Mouse (Mus musculus) lung, adult 2 months (tissue): ENCODE results near the gene Bcl2l15. TPM values are rescaled to one million over a fixed set of nuclear protein-coding genes. Genes with fewer than 3 reads are reported as not detected.
A peak's percentile ranks its signal among the peaks of the same experiment; 100 is the strongest.

Source experiments
- DNase-seq: peaks from one replicate; pipeline ENCODE4 v3.0.0; 2022
- H3K4me1 ChIP-seq: fragments of 200-500 bp; 2 replicates; pipeline ENCODE4 v1.6.1; 2011; ENCODE audit warnings: low read length; ENCODE audit not compliant: control insufficient read depth, insufficient read depth
- H3K4me3 ChIP-seq: fragments of 200-500 bp; replicated peaks from 2 replicates; pipeline ENCODE3; 2011; ENCODE audit warnings: low read depth, mild to moderate bottlenecking, control low read depth, low read length; ENCODE audit errors: extremely low read depth
- CTCF ChIP-seq: fragments of 200-500 bp; IDR thresholded peaks from 2 replicates; pipeline ENCODE4 v1.5.1; 2011; ENCODE audit warnings: mild to moderate bottlenecking, low read length, control low read depth; ENCODE audit not compliant: insufficient read depth
- POLR2A ChIP-seq: fragments of 200-500 bp; IDR thresholded peaks from 2 replicates; pipeline ENCODE4 v1.6.1; 2011; ENCODE audit warnings: low read depth, mild to moderate bottlenecking, control low read depth, low read length, borderline replicate concordance; ENCODE audit errors: extremely low read depth
- WGBS: fragments of 180-500 bp; shearing (Covaris S2); methylation state at CpG from one replicate; pipeline ENCODE4 v1.1.7; 2018; 5-methylcytosine and 5-hydroxymethylcytosine counted together
- polyA plus RNA-seq: library from polyadenylated mRNA; depleted of rRNA; stranded (reverse); fragments of >200 nt; gene quantifications from 2 replicates; pipeline ENCODE4 v1.2.3, GENCODE M21; 2012; rRNA removed

Gene Bcl2l15
- polyA plus RNA-seq, 1 experiment = not detected

DNA sequence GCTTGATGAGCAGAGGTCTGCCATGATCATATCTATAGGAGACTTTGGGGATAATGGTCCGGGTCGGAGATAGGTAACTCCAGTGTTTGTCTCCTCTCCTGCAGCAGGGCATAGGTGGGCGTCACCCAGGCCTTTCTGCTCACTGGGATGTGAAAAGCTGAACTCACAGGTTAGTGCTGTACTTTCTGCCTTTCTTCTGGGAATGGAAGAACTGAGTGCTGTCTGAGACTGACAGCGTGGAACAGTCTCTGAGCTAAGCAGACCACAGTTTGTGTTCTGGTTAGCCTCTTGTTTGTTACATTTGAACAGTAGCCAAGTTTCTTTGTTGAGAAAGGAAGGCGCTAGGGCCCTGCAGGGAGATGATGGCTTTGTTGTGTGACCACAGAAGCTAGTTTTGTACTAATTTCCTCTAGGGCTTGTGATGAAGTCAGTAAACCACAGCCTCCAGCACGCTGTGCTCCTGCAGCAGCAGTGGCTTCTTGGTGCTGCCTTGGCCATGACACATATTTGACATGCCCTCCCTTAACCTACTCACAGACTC, 27.5 kb downstream of the Bcl2l15 start:
- H3K4me1 ChIP-seq = no peaks in the 10 kb centered on the region; the same call in 1 of the 2 replicates
- H3K4me3 ChIP-seq = peak overlapping the region; percentile 18
- TF ChIP-seq POLR2A = peak; percentile 44; the same call in 1 of the 2 replicates
- no peak for TF ChIP-seq CTCF
- DNase-seq = peak; percentile 24
- 36% methylated on average over 6 of the region's 6 CpGs for WGBS

DNA sequence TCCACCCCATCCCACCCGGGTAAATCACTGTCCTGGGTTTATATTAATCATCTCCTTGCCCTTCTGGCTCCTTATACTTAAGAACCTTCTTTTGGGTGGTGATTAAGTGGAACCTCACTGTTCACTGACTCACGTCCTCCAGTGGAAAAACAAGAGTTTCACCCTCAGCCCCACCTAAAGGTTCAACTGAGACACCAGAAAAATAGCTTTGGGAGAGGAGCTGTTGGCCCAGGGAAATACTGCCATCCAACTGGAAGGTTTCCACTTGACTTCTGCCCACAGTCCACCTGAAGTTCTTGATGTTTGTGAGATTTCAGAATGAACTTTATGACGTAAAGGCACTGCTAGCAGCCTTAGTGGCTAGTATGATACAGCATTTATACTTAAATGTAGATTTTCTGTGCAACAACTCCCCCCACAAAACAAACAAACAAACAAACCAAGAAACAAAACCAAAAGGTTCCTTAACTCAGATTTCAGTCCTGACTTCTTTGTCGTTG, 30.4 kb downstream of the Bcl2l15 start:
- TF ChIP-seq CTCF (no peak), POLR2A (no peak)
- WGBS = 60% methylated on average over 4 of the region's 4 CpGs
- no peak for DNase-seq
- Histone ChIP-seq H3K4me1 (no peaks in the 10 kb centered on the region; the same call in 1 of the 2 replicates), H3K4me3 (no peak overlapping the region)

DNA sequence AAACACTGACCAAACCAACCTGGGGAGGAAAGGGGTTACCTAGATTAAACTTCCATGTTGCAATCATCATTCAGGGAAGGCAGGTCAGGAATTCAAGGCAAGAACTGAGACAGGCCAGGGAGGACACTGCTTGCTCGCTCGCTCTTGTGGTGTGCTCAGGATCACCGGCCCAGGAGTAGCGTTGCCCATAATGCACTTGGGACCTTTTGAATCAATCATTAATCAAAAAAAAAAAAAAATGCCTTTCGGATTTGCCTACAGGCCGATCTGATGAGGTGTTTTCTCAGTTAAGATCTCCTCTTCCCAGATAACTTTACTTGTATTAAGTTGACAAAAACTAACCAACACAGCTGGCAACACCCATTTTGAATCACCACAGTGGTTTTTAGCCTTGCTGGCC, 31.8 kb downstream of the Bcl2l15 start:
- WGBS = 84% methylated on average over 6 of the region's 6 CpGs
- DNase-seq = no peak
- TF ChIP-seq POLR2A = no peak
- TF ChIP-seq CTCF = no peak
- no peaks in the 10 kb centered on the region; the same call in 1 of the 2 replicates for H3K4me1 ChIP-seq
- H3K4me3 ChIP-seq = no peak overlapping the region

DNA sequence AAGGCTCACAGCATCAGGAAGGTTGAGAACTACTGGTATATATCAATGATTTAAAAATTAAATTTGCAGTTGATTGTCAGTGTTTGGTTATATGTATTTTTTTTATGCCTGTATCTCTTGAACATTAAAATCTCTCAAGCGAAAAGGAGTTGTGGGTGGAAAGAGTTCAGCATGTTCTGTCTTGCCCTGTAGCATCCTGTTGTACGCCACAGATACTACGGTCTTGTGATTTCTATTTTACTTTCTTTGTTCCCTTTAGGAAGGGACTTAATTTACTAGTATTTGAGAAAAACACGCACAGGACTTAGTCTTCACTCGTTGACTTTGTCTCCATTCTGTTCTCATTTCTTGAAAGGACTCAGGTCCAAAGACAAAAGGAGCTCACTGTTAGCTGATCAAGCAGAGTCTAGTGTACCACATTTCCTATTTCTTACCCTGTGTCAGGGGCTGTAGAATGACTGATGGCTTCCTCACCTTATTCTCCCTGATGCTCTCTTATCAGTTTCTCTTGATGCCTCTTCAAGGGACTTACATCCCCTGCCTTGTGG, 35.1 kb downstream of the Bcl2l15 start:
- no peak for DNase-seq
- 75% methylated on average over 5 of the region's 5 CpGs for WGBS
- Histone ChIP-seq H3K4me1 (no peaks in the 10 kb centered on the region; the same call in 1 of the 2 replicates), H3K4me3 (no peak overlapping the region)
- TF ChIP-seq POLR2A (no peak), CTCF (no peak)

DNA sequence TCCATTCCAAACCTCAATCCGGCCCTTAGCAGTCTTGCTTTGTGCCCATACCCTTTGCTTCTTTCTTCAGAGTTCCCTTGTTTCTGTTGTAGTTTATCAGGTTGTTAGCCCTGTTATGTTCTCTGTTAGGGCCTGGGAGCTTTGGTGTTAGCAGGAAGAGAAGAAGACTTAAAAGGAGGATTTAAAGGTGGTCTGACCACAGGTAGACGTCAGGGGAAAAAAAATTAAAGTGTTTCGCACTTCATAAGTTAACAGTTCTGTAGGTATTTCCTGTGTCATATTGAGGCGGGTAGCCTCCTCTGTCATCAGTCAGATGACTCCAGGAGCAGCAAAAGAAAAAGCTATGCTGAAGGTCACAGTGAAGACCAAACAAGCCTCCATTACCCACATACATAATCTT, 35.6 kb downstream of the Bcl2l15 start:
- no peaks in the 10 kb centered on the region; the same call in 1 of the 2 replicates for H3K4me1 ChIP-seq
- TF ChIP-seq POLR2A = no peak
- TF ChIP-seq CTCF = no peak
- no peak for DNase-seq
- whole genome bisulfite sequencing = 77% methylated on average over 4 of the region's 4 CpGs
- no peak overlapping the region for H3K4me3 ChIP-seq

DNA sequence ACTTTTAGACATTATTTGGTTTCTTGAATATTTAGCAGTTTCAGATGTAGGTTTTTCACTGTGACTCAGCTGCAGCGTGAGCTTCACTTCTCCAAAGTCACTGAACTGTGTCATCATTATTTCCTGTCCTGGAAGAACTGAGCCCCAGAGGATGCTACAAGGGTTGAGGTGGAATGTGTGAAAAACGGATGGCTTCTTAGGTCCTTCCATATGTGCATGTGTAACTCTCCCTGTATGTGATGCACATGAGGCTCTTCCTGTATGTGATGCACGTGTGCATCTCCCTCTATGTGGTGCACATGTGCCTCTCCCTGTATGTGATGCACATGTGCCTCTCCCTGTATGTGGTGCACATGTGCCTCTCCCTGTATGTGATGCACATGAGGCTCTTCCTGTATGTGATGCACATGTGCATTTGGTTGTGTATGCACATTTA, 40.3 kb downstream of the Bcl2l15 start:
- TF ChIP-seq CTCF (no peak), POLR2A (no peak)
- no peak overlapping the region for H3K4me3 ChIP-seq
- no peaks in the 10 kb centered on the region; the same call in 1 of the 2 replicates for H3K4me1 ChIP-seq
- DNase-seq = no peak
- 50% methylated on average over 3 of the region's 3 CpGs for WGBS

DNA sequence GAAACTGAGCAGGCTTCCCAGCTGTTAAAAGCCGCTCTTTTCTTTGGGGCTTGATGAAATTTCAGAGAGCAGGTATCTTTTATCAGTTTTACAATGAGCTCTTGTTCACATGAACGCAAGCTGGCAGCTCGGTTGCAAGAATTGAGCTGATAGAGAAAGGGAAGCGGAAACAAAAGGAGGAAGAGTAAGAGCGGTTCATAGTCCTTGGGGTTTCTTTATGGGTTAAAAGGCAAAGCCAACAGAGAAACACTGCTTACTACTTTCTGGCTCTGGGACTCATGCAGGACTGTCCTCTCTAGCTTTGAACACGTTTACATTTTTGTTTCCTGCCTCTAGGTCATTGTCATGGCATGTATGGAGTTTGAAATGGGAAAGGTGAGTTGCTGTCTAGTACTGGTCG, 41.9 kb downstream of the Bcl2l15 start:
- Histone ChIP-seq H3K4me3 (no peak overlapping the region), H3K4me1 (no peaks in the 10 kb centered on the region; the same call in 1 of the 2 replicates)
- TF ChIP-seq CTCF (no peak), POLR2A (no peak)
- DNase-seq = no peak
- WGBS = 58% methylated on average over 7 of the region's 7 CpGs

DNA sequence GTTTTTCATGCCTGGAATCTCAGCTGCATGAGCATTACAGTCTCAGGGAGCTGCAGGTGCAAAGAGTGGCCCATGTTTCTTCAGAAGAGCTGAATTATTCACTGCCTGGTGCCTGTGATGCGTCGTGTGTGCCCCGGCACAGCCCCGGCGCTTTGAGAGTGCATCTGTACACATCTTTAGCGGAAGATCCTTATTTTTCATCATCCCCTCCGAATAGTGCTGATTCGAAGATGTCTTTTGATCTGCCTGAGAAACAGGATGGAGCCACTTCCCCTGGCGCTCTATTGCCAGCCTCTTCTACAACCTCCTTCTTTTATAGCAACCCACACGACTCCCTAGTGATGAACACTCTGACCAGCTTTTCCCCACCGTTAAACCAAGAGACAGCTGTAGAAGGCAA, 53.5 kb downstream of the Bcl2l15 start:
- Histone ChIP-seq H3K4me1 (no peaks in the 10 kb centered on the region), H3K4me3 (no peak overlapping the region)
- no peak for DNase-seq
- WGBS = 54% methylated on average over 11 of the region's 11 CpGs
- TF ChIP-seq POLR2A (no peak), CTCF (no peak)

DNA sequence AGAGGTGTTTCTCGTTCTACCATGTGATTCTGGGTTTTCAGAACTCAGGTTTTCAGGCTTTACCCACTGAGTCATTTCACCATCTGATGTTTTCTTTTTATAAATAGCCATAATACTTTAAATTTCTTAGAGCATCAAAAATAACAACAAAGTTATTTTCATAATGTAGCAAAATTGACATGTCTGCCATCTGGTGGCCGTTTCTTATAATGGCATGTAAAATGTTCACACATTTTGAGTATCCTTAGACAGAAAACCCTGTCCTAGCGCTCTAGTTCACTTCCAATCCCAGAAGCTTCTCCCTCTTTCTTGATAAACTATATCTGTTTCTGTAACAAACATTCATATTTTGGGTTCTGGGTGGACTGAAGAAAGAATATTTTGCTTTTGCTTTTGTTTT, 55.2 kb downstream of the Bcl2l15 start:
- Histone ChIP-seq H3K4me3 (no peak overlapping the region), H3K4me1 (no peaks in the 10 kb centered on the region)
- no peak for DNase-seq
- WGBS = 17% methylated on average over 3 of the region's 3 CpGs
- TF ChIP-seq POLR2A (no peak), CTCF (peak; percentile 30; the same call in 1 of the 2 replicates)

DNA sequence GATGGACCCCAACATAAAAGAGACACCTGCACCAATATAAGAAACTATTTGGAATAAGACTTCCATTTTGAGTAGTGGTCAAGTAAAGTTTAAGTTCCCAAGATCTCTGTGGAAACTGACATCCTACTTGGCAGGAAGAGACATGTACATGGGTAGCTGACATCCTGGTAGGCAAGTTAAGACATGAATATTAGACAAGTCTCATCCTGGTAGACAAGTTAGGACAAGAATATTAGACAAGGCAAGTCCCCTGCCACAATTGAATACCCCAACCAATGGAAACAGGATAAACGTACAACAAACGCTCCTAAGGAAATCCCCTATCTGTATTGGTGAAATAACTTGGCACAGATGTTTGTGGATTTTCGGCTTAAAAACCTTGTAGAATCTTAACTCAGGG, 61.0 kb downstream of the Bcl2l15 start:
- 78% methylated on average over 3 of the region's 3 CpGs for WGBS
- no peak for DNase-seq
- TF ChIP-seq CTCF (no peak), POLR2A (no peak)
- Histone ChIP-seq H3K4me1 (no peaks in the 10 kb centered on the region), H3K4me3 (no peak overlapping the region)

Other genes with a start within 250 kb of the Bcl2l15 start
- not detected in 2 replicates for gene Atg4a-ps, start 186.5 kb upstream of the Bcl2l15 start, polyA plus RNA-seq
- gene Olfml3, start 94.6 kb upstream of the Bcl2l15 start, polyA plus RNA-seq = 56.3 and 80.9 TPM in 2 replicates
- not detected in 2 replicates for gene Gm10964, start 93.2 kb upstream of the Bcl2l15 start, polyA plus RNA-seq
- gene Hipk1, start 41.0 kb upstream of the Bcl2l15 start, polyA plus RNA-seq = 105 and 143 TPM in 2 replicates
- gene Dclre1b, start 23.2 kb upstream of the Bcl2l15 start, polyA plus RNA-seq = 13.5 and 14.0 TPM in 2 replicates
- 8.2 and 12.1 TPM in 2 replicates for gene Ap4b1, start 23.1 kb upstream of the Bcl2l15 start, polyA plus RNA-seq
- gene Gm43064, start 23.0 kb upstream of the Bcl2l15 start, polyA plus RNA-seq = 0.14 TPM in 1 of 2 replicates, not detected in the other
- 2.5 and 2.7 TPM in 2 replicates for gene Ptpn22, start 27.2 kb downstream of the Bcl2l15 start, polyA plus RNA-seq
- gene Rsbn1, start 81.5 kb downstream of the Bcl2l15 start, polyA plus RNA-seq = 4.3 and 4.9 TPM in 2 replicates
- gene Phtf1, start 135.5 kb downstream of the Bcl2l15 start, polyA plus RNA-seq = 7.8 and 8.4 TPM in 2 replicates